Mouse (Mus musculus): ENCODE data around the gene C730034F03Rik. TPM values are rescaled to one million over a fixed set of nuclear protein-coding genes. Genes with fewer than 3 reads are reported as not detected.
A peak's percentile ranks its signal among the peaks of the same experiment; 100 is the strongest.

C730034F03Rik gene
- polyA plus RNA-seq, 1 experiment, result 2.2 TPM

DNA sequence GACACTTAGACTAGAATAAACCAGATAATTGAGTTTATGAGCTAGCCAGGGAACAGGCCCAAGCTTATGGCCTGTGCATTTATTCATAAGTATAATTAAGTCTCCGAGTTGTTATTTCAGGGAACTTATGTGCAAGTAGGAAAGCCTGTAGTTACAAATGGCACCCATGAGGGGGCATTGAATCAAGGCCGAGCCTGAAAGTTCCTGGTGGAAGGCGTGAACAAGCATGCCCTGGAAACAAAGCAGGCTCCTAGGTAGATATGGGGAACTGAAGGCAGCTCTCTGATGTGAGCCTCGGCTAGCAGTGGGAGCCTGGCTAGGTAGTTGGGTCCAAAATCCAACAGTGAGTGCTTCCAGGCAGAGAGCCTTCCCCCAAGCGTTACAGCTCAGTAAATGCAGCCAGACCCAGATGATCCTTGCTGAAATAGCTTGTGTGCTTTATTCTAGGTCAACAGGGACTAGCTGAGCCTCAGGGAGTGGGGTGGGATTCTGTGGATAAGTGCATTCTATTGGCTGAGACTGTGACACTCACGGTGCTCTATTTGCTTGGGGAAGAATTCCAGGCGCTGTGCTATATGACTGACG, 13.2 kb downstream of the C730034F03Rik start:
- no peak overlapping the region for H3K27ac ChIP-seq (ENCODE audit: control insufficient read depth, insufficient read depth, low read length)
- H3K4me1 ChIP-seq (replicated peaks; ENCODE audit: control insufficient read depth, insufficient read depth, low read length), result no peaks in the 10 kb centered on the region
- no peaks in the 10 kb centered on the region for H3K36me3 ChIP-seq (ENCODE audit: control insufficient read depth, insufficient read depth, low read length)
- WGBS, result 59% methylated on average over 8 of the region's 8 CpGs
- H3K27me3 ChIP-seq (ENCODE audit: control insufficient read depth, insufficient read depth, low read length), result no peaks in the 10 kb centered on the region
- TF ChIP-seq POLR2A (IDR thresholded peaks at IDR 0.05; ENCODE audit: control insufficient read depth, extremely low read depth, insufficient read depth, low read length, poor library complexity), result no peak
- TF ChIP-seq CTCF (IDR thresholded peaks at IDR 0.05; ENCODE audit: borderline replicate concordance, control insufficient read depth, extremely low read depth, insufficient read depth, low read length, poor library complexity), result no peak
- DNase-seq, result no peak
- no peak overlapping the region for H3K4me3 ChIP-seq (ENCODE audit: control insufficient read depth, insufficient read depth, low read length)

DNA sequence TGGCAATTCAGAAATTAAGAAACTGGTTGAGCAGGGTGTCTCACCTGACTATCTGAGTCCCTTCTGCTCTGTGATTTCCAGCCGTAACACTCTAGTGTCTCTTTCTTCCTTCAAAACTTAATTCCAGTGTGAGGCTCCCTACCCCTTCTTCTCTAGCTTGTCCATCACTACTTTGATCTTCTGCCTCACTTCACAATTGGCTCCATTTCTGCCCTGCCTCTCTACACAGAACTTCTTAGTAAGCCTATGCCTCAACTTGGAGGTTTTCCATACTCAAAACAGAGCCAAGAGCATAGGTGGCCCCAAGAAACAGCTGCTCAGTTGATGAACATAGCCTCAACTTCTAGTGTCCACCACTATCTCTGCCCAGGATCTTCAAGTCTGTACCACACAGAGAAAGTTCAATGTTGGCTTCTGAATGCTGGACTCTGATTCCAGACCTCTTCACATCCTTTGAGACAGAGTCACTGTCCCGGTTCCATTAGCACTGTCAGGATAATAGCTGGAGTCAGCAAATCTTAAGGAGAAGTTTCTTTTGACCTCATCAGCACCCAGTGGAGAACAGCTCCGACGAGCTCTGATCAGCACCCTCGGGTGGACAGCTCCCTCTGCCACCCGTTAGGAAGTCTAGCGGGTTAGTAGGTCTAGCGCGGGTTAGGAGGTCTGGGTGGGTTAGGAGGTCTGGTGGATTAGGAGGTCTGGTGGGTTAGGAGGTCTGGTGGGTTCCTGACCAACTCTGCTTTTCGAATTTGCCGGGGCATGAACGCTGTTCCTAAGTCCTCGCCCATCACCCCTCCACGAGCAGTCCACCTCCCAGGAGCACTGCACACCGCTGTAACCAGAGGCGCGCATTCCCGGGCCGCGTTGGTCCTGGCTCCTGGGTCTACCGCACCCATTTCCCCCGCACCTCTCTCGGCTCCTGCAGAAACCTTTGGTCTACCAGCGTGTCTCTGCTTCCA, 23.8 kb downstream of the C730034F03Rik start:
- peak; percentile 55 for DNase-seq
- WGBS, result 7% methylated on average over 24 of the region's 24 CpGs
- Histone ChIP-seq H3K27ac (ENCODE audit: control insufficient read depth, insufficient read depth, low read length) (no peak overlapping the region), H3K27me3 (ENCODE audit: control insufficient read depth, insufficient read depth, low read length) (peaks cover 8% of the 10 kb centered on the region; the same call in 1 of the 2 replicates), H3K4me1 (replicated peaks; ENCODE audit: control insufficient read depth, insufficient read depth, low read length) (peaks cover 8% of the 10 kb centered on the region), H3K4me3 (ENCODE audit: control insufficient read depth, insufficient read depth, low read length) (no peak overlapping the region), H3K36me3 (ENCODE audit: control insufficient read depth, insufficient read depth, low read length) (no peaks in the 10 kb centered on the region)
- TF ChIP-seq CTCF (IDR thresholded peaks at IDR 0.05; ENCODE audit: borderline replicate concordance, control insufficient read depth, extremely low read depth, insufficient read depth, low read length, poor library complexity) (no peak), POLR2A (IDR thresholded peaks at IDR 0.05; ENCODE audit: control insufficient read depth, extremely low read depth, insufficient read depth, low read length, poor library complexity) (no peak)

DNA sequence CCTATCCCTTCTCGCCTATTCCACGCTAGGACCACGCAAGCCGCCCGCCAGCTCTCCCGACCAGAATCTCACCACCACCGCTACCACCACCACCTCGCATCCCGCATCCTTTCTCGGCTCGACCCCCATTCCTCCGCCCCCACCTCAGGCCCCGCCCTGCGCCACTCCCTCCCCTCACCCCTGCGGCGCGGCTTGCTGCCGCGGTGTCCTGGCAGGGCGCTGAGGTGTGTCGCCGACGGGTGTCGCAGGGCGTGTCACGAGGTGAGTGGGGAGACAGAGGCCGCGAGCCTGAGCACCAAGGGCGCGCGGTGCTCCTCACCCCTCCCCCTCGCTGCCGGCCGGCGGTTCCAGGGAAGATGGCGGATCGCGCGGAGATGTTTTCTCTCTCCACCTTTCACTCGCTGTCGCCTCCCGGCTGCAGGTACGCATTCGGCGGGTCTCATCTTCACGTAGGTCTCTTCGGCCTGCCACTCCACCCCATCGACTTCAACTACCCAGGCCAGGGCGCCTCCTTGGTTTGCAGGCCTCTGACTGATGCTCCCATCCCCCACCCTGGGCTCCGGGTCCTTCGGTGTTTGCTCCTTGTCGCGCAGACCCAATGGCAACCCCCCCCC, 24.6 kb downstream of the C730034F03Rik start, which contains the start of gene Mapk8ip2:
TSS of gene Mapk8ip2 (plus strand) at position 49 of the 614 bp plus-strand sequence.
- 6% methylated on average over 53 of the region's 53 CpGs for whole genome bisulfite sequencing
- peaks cover 11% of the 10 kb centered on the region for H3K4me1 ChIP-seq (replicated peaks; ENCODE audit: control insufficient read depth, insufficient read depth, low read length)
- H3K36me3 ChIP-seq (ENCODE audit: control insufficient read depth, insufficient read depth, low read length), result no peaks in the 10 kb centered on the region
- DNase-seq, result no peak
- no peak for TF ChIP-seq CTCF (IDR thresholded peaks at IDR 0.05; ENCODE audit: borderline replicate concordance, control insufficient read depth, extremely low read depth, insufficient read depth, low read length, poor library complexity)
- TF ChIP-seq POLR2A (IDR thresholded peaks at IDR 0.05; ENCODE audit: control insufficient read depth, extremely low read depth, insufficient read depth, low read length, poor library complexity), result no peak
- peaks cover 8% of the 10 kb centered on the region; the same call in 1 of the 2 replicates for H3K27me3 ChIP-seq (ENCODE audit: control insufficient read depth, insufficient read depth, low read length)
- no peak within 1 kb of the TSS for H3K4me3 ChIP-seq (ENCODE audit: control insufficient read depth, insufficient read depth, low read length)
- no peak within 1 kb of the TSS for H3K27ac ChIP-seq (ENCODE audit: control insufficient read depth, insufficient read depth, low read length)

DNA sequence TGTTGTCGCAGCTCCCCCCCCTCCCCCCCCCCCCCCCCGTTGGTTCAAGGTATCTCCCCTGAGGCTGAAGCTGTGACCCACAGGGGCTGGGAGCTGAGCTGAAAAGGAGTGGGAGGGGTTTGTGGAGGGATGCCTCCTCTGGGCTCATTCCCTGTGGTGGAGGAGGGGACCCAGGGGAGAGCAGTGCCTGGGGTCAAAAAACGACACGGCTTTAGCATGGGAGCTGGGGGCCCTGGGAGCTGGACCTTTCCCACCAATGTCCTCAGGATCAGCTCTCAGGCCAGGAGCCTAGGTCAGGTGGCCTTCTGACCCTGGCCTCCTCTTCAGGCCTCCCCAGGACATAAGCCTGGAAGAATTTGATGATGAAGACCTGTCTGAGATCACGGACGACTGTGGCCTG, 25.5 kb downstream of the C730034F03Rik start:
- Histone ChIP-seq H3K36me3 (ENCODE audit: control insufficient read depth, insufficient read depth, low read length) (no peaks in the 10 kb centered on the region), H3K4me3 (ENCODE audit: control insufficient read depth, insufficient read depth, low read length) (no peak overlapping the region), H3K27ac (ENCODE audit: control insufficient read depth, insufficient read depth, low read length) (no peak overlapping the region), H3K27me3 (ENCODE audit: control insufficient read depth, insufficient read depth, low read length) (peaks cover 8% of the 10 kb centered on the region; the same call in 1 of the 2 replicates), H3K4me1 (replicated peaks; ENCODE audit: control insufficient read depth, insufficient read depth, low read length) (peaks cover 13% of the 10 kb centered on the region)
- DNase-seq, result no peak
- WGBS, result 38% methylated on average over 6 of the region's 6 CpGs
- no peak for TF ChIP-seq POLR2A (IDR thresholded peaks at IDR 0.05; ENCODE audit: control insufficient read depth, extremely low read depth, insufficient read depth, low read length, poor library complexity)
- no peak for TF ChIP-seq CTCF (IDR thresholded peaks at IDR 0.05; ENCODE audit: borderline replicate concordance, control insufficient read depth, extremely low read depth, insufficient read depth, low read length, poor library complexity)

DNA sequence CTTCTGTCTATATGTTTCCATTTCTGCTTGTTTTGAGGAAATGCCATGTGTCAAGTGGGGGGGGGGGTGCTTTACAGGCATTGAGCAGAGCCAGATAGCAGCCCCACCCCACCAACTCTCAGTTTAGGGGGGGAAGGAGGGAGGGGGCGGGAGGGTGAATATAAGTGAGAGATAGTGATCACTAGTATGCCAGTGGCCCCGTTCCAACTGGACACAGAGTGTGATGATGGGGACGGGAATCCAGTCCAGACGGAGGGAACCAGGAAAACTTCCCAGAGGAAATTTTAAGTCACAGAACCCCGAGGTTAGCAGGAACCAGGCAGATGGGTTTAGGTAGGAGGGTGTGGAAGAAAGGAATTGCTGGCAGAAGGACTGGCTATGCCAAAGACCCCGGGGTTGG, 26.3 kb downstream of the C730034F03Rik start:
- peaks cover 13% of the 10 kb centered on the region for H3K4me1 ChIP-seq (replicated peaks; ENCODE audit: control insufficient read depth, insufficient read depth, low read length)
- DNase-seq, result no peak
- TF ChIP-seq POLR2A (IDR thresholded peaks at IDR 0.05; ENCODE audit: control insufficient read depth, extremely low read depth, insufficient read depth, low read length, poor library complexity), result no peak
- no peak for TF ChIP-seq CTCF (IDR thresholded peaks at IDR 0.05; ENCODE audit: borderline replicate concordance, control insufficient read depth, extremely low read depth, insufficient read depth, low read length, poor library complexity)
- no peak overlapping the region for H3K4me3 ChIP-seq (ENCODE audit: control insufficient read depth, insufficient read depth, low read length)
- 84% methylated on average over 6 of the region's 6 CpGs for WGBS
- H3K27ac ChIP-seq (ENCODE audit: control insufficient read depth, insufficient read depth, low read length), result no peak overlapping the region
- H3K27me3 ChIP-seq (ENCODE audit: control insufficient read depth, insufficient read depth, low read length), result peaks cover 8% of the 10 kb centered on the region; the same call in 1 of the 2 replicates
- H3K36me3 ChIP-seq (ENCODE audit: control insufficient read depth, insufficient read depth, low read length), result no peaks in the 10 kb centered on the region

DNA sequence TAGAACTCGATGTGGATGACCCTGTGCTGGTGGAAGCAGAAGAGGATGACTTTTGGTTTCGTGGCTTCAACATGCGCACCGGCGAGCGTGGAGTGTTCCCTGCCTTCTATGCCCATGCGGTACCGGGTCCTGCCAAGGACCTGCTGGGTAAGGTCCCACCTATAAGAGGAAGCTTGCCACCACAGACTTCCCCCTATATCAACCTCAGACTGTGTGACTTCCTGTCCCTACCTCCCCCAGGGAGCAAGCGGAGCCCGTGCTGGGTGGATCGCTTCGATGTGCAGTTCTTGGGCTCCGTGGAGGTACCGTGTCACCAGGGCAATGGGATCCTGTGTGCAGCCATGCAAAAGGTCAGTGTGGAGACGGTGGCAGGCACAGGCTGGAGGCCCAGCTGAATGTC, 29.6 kb downstream of the C730034F03Rik start:
- WGBS, result 7% methylated on average over 15 of the region's 15 CpGs
- no peak for DNase-seq
- no peaks in the 10 kb centered on the region for H3K36me3 ChIP-seq (ENCODE audit: control insufficient read depth, insufficient read depth, low read length)
- H3K4me1 ChIP-seq (replicated peaks; ENCODE audit: control insufficient read depth, insufficient read depth, low read length), result peaks cover 8% of the 10 kb centered on the region
- H3K4me3 ChIP-seq (ENCODE audit: control insufficient read depth, insufficient read depth, low read length), result no peak overlapping the region
- no peak overlapping the region for H3K27ac ChIP-seq (ENCODE audit: control insufficient read depth, insufficient read depth, low read length)
- peaks cover 2% of the 10 kb centered on the region; the same call in 1 of the 2 replicates for H3K27me3 ChIP-seq (ENCODE audit: control insufficient read depth, insufficient read depth, low read length)
- TF ChIP-seq CTCF (IDR thresholded peaks at IDR 0.05; ENCODE audit: borderline replicate concordance, control insufficient read depth, extremely low read depth, insufficient read depth, low read length, poor library complexity) (no peak), POLR2A (IDR thresholded peaks at IDR 0.05; ENCODE audit: control insufficient read depth, extremely low read depth, insufficient read depth, low read length, poor library complexity) (no peak)
